Mouse (Mus musculus): Measurements from ENCODE around the gene Isca1. TPM values are rescaled to one million over a fixed set of nuclear protein-coding genes. Genes with fewer than 3 reads are reported as not detected.
"Not testable (repeated sequence)": the region's sequence is repeated elsewhere in the genome, so short reads cannot be mapped to it uniquely, and the experiment has no call there.

The Isca1 gene
- polyA plus RNA-seq, 1 experiment, result 286 TPM

- peak overlapping the region; percentile 73 for H3K4me3 ChIP-seq (ENCODE audit: insufficient read depth, low read depth, low read length)
Measured at GRCm38 (mm10) chr13:59770847-59771246, 1.2 kb upstream of the Isca1 start.

GRCm38 (mm10) chr13:59770164-59770562, 553 bp upstream of the Isca1 start:
- Histone ChIP-seq H3K4me3 (ENCODE audit: insufficient read depth, low read depth, low read length) (peak overlapping the region; percentile 73), H3K27ac (replicated peaks; ENCODE audit: low read depth, low read length) (peak overlapping the region; percentile 99), H3K4me1 (ENCODE audit: control insufficient read depth, insufficient read depth, insufficient read length, low read length) (peaks cover 12% of the 10 kb centered on the region)

More at GRCm38 (mm10) chr13:59770847-59771246, 1.2 kb upstream of the Isca1 start:
- peak overlapping the region; percentile 99 for H3K27ac ChIP-seq (replicated peaks; ENCODE audit: low read depth, low read length)
- peaks cover 12% of the 10 kb centered on the region for H3K4me1 ChIP-seq (ENCODE audit: control insufficient read depth, insufficient read depth, insufficient read length, low read length)

GRCm38 (mm10) chr13:59768531-59768930, 1.1 kb downstream of the Isca1 start:
- peak overlapping the region; percentile 66 for H3K27ac ChIP-seq (replicated peaks; ENCODE audit: low read depth, low read length)
- peaks cover 13% of the 10 kb centered on the region for H3K4me1 ChIP-seq (ENCODE audit: control insufficient read depth, insufficient read depth, insufficient read length, low read length)

GRCm38 (mm10) chr13:59766786-59767515, 2.7 kb downstream of the Isca1 start:
- no peak overlapping the region for H3K27ac ChIP-seq (replicated peaks; ENCODE audit: low read depth, low read length)
- H3K4me3 ChIP-seq (ENCODE audit: insufficient read depth, low read depth, low read length), result peak overlapping the region; percentile 30

More at GRCm38 (mm10) chr13:59768531-59768930, 1.1 kb downstream of the Isca1 start:
- peak overlapping the region; percentile 70 for H3K4me3 ChIP-seq (ENCODE audit: insufficient read depth, low read depth, low read length)

GRCm38 (mm10) chr13:59762791-59763190, 6.8 kb downstream of the Isca1 start:
- no peak overlapping the region for H3K4me3 ChIP-seq (ENCODE audit: insufficient read depth, low read depth, low read length)
- H3K27ac ChIP-seq (replicated peaks; ENCODE audit: low read depth, low read length), result no peak overlapping the region
- H3K4me1 ChIP-seq (ENCODE audit: control insufficient read depth, insufficient read depth, insufficient read length, low read length), result peaks cover 8% of the 10 kb centered on the region; the same call in 1 of the 2 replicates

More at GRCm38 (mm10) chr13:59766786-59767515, 2.7 kb downstream of the Isca1 start:
- H3K4me1 ChIP-seq (ENCODE audit: control insufficient read depth, insufficient read depth, insufficient read length, low read length), result peaks cover 14% of the 10 kb centered on the region

- H3K27ac ChIP-seq (replicated peaks; ENCODE audit: low read depth, low read length), result no peak overlapping the region
- no peaks in the 10 kb centered on the region for H3K4me1 ChIP-seq (ENCODE audit: control insufficient read depth, insufficient read depth, insufficient read length, low read length)
- H3K4me3 ChIP-seq (ENCODE audit: insufficient read depth, low read depth, low read length), result no peak overlapping the region
Measured at GRCm38 (mm10) chr13:59756906-59757305, 12.7 kb downstream of the Isca1 start.

GRCm38 (mm10) chr13:59750310-59750709, 19.3 kb downstream of the Isca1 start:
- Histone ChIP-seq H3K4me1 (ENCODE audit: control insufficient read depth, insufficient read depth, insufficient read length, low read length) (no peaks in the 10 kb centered on the region), H3K4me3 (ENCODE audit: insufficient read depth, low read depth, low read length) (no peak overlapping the region), H3K27ac (replicated peaks; ENCODE audit: low read depth, low read length) (no peak overlapping the region)

- H3K27ac ChIP-seq (replicated peaks; ENCODE audit: low read depth, low read length), result no peak within 1 kb of the TSS
- no peak within 1 kb of the TSS for H3K4me3 ChIP-seq (ENCODE audit: insufficient read depth, low read depth, low read length)
- no peaks in the 10 kb centered on the region for H3K4me1 ChIP-seq (ENCODE audit: control insufficient read depth, insufficient read depth, insufficient read length, low read length)
Measured at GRCm38 (mm10) chr13:59746711-59747110, 22.9 kb downstream of the Isca1 start, which contains the start of gene 1700014D04Rik. Gene 1700014D04Rik, minus strand, starts transcription at chr13:59746752.

- H3K4me1 ChIP-seq (ENCODE audit: control insufficient read depth, insufficient read depth, insufficient read length, low read length), result no peaks in the 10 kb centered on the region
- H3K4me3 ChIP-seq (ENCODE audit: insufficient read depth, low read depth, low read length), result no peak overlapping the region
- no peak overlapping the region for H3K27ac ChIP-seq (replicated peaks; ENCODE audit: low read depth, low read length)
Measured at GRCm38 (mm10) chr13:59746164-59746563, 23.4 kb downstream of the Isca1 start.

- Histone ChIP-seq H3K27ac (replicated peaks; ENCODE audit: low read depth, low read length) (no peak overlapping the region), H3K4me1 (ENCODE audit: control insufficient read depth, insufficient read depth, insufficient read length, low read length) (no peaks in the 10 kb centered on the region), H3K4me3 (ENCODE audit: insufficient read depth, low read depth, low read length) (no peak overlapping the region)
Measured at GRCm38 (mm10) chr13:59745462-59745861, 24.1 kb downstream of the Isca1 start.

- H3K4me3 ChIP-seq (ENCODE audit: insufficient read depth, low read depth, low read length), result no peak overlapping the region
- H3K27ac ChIP-seq (replicated peaks; ENCODE audit: low read depth, low read length), result no peak overlapping the region
- H3K4me1 ChIP-seq (ENCODE audit: control insufficient read depth, insufficient read depth, insufficient read length, low read length), result no peaks in the 10 kb centered on the region
Measured at GRCm38 (mm10) chr13:59741697-59742096, 27.9 kb downstream of the Isca1 start.

GRCm38 (mm10) chr13:59741096-59741495, 28.5 kb downstream of the Isca1 start:
- no peaks in the 10 kb centered on the region for H3K4me1 ChIP-seq (ENCODE audit: control insufficient read depth, insufficient read depth, insufficient read length, low read length)
- no peak overlapping the region for H3K4me3 ChIP-seq (ENCODE audit: insufficient read depth, low read depth, low read length)
- no peak overlapping the region for H3K27ac ChIP-seq (replicated peaks; ENCODE audit: low read depth, low read length)

GRCm38 (mm10) chr13:59739397-59739796, 30.2 kb downstream of the Isca1 start:
- Histone ChIP-seq H3K4me3 (ENCODE audit: insufficient read depth, low read depth, low read length) (no peak overlapping the region), H3K4me1 (ENCODE audit: control insufficient read depth, insufficient read depth, insufficient read length, low read length) (no peaks in the 10 kb centered on the region), H3K27ac (replicated peaks; ENCODE audit: low read depth, low read length) (no peak overlapping the region)

GRCm38 (mm10) chr13:59738455-59738854, 31.2 kb downstream of the Isca1 start:
- H3K27ac ChIP-seq (replicated peaks; ENCODE audit: low read depth, low read length), result no peak overlapping the region
- H3K4me1 ChIP-seq (ENCODE audit: control insufficient read depth, insufficient read depth, insufficient read length, low read length), result no peaks in the 10 kb centered on the region
- no peak overlapping the region for H3K4me3 ChIP-seq (ENCODE audit: insufficient read depth, low read depth, low read length)

- Histone ChIP-seq H3K27ac (replicated peaks; ENCODE audit: low read depth, low read length) (no peak overlapping the region), H3K4me3 (ENCODE audit: insufficient read depth, low read depth, low read length) (no peak overlapping the region), H3K4me1 (ENCODE audit: control insufficient read depth, insufficient read depth, insufficient read length, low read length) (no peaks in the 10 kb centered on the region)
Measured at GRCm38 (mm10) chr13:59735190-59735589, 34.4 kb downstream of the Isca1 start.

- H3K27ac ChIP-seq (replicated peaks; ENCODE audit: low read depth, low read length); H3K4me3 ChIP-seq (ENCODE audit: insufficient read depth, low read depth, low read length); H3K4me1 ChIP-seq (ENCODE audit: control insufficient read depth, insufficient read depth, insufficient read length, low read length): not testable (repeated sequence)
Measured at GRCm38 (mm10) chr13:59734347-59734746, 35.3 kb downstream of the Isca1 start.
